Mouse (Mus musculus): ENCODE data around the gene Sqstm1. TPM values are rescaled to one million over a fixed set of nuclear protein-coding genes. Genes with fewer than 3 reads are reported as not detected.

Gene Sqstm1
- polyA plus RNA-seq, 1 experiment = 43.2 TPM

- Histone ChIP-seq H3K4me3 (ENCODE audit: control insufficient read depth, low read depth, low read length) (no peak overlapping the region), H3K27me3 (ENCODE audit: control insufficient read depth, insufficient read depth, low read length) (no peaks in the 10 kb centered on the region), H3K4me1 (ENCODE audit: control insufficient read depth, insufficient read depth, low read length) (peaks cover 2% of the 10 kb centered on the region; the same call in 1 of the 2 replicates), H3K36me3 (ENCODE audit: control insufficient read depth, insufficient read depth, low read length) (peaks cover 4% of the 10 kb centered on the region), H3K27ac (ENCODE audit: control insufficient read depth, insufficient read depth, low read depth, low read length) (no peak overlapping the region)
- no peak for TF ChIP-seq POLR2A (IDR thresholded peaks at IDR 0.05; ENCODE audit: control insufficient read depth, low read depth, low read length)
- TF ChIP-seq CTCF (IDR thresholded peaks at IDR 0.05; ENCODE audit: control insufficient read depth, insufficient read depth, insufficient replicate concordance, low read depth, low read length) = no peak
Measured at GRCm38 (mm10) chr11:50208039-50208438, 2.6 kb downstream of the Sqstm1 start.

DNA sequence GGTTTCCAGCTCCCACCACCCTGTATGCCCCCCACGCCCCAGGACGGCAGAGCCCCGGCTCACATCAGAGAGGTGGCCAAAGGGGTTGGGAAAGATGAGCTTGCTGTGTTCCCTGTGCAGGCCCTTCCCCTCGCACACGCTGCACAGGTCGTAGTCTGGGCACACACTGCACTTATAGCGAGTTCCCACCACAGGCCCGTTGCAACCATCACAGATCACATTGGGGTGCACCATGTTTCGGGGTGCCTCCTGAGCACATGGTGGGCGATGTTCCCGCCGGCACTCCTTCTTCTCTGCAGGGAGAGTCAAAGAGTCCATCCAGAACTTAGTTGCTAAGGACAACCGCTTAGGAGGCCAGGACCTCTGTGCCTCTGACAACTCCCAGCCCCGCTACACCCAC, 3.3 kb downstream of the Sqstm1 start:
- H3K27ac ChIP-seq (ENCODE audit: control insufficient read depth, insufficient read depth, low read depth, low read length) = no peak overlapping the region
- no peak for TF ChIP-seq CTCF (IDR thresholded peaks at IDR 0.05; ENCODE audit: control insufficient read depth, insufficient read depth, insufficient replicate concordance, low read depth, low read length)
- no peak for TF ChIP-seq POLR2A (IDR thresholded peaks at IDR 0.05; ENCODE audit: control insufficient read depth, low read depth, low read length)
- no peaks in the 10 kb centered on the region for H3K27me3 ChIP-seq (ENCODE audit: control insufficient read depth, insufficient read depth, low read length)
- H3K4me3 ChIP-seq (ENCODE audit: control insufficient read depth, low read depth, low read length) = no peak overlapping the region
- no peaks in the 10 kb centered on the region for H3K4me1 ChIP-seq (ENCODE audit: control insufficient read depth, insufficient read depth, low read length)
- H3K36me3 ChIP-seq (ENCODE audit: control insufficient read depth, insufficient read depth, low read length) = peaks cover 4% of the 10 kb centered on the region

GRCm38 (mm10) chr11:50206037-50206436, 4.6 kb downstream of the Sqstm1 start:
- no peak overlapping the region for H3K4me3 ChIP-seq (ENCODE audit: control insufficient read depth, low read depth, low read length)
- peaks cover 6% of the 10 kb centered on the region for H3K36me3 ChIP-seq (ENCODE audit: control insufficient read depth, insufficient read depth, low read length)
- TF ChIP-seq POLR2A (IDR thresholded peaks at IDR 0.05; ENCODE audit: control insufficient read depth, low read depth, low read length) (no peak), CTCF (IDR thresholded peaks at IDR 0.05; ENCODE audit: control insufficient read depth, insufficient read depth, insufficient replicate concordance, low read depth, low read length) (no peak)
- no peak overlapping the region for H3K27ac ChIP-seq (ENCODE audit: control insufficient read depth, insufficient read depth, low read depth, low read length)
- no peaks in the 10 kb centered on the region for H3K4me1 ChIP-seq (ENCODE audit: control insufficient read depth, insufficient read depth, low read length)
- no peaks in the 10 kb centered on the region for H3K27me3 ChIP-seq (ENCODE audit: control insufficient read depth, insufficient read depth, low read length)

DNA sequence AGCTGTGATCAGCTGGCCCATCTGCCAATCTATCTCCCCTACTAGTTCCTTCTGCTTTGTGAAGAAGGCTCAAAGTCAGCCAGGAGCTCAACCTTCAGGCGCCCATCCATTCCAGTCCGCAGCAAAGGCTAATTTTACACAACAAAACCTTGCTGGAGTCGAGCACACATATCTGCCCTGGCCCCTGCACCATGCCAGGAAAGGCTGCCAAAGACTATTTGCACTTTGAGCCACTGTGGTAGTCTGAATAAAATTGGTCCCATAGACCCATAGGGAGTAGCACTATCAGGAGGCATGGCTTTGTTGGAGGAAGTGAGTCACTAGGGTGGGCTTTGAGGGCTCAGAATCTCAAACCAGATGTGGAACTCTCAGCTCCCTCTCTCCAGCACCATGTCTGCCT, 5.2 kb downstream of the Sqstm1 start:
- no peak for TF ChIP-seq CTCF (IDR thresholded peaks at IDR 0.05; ENCODE audit: control insufficient read depth, insufficient read depth, insufficient replicate concordance, low read depth, low read length)
- no peak for TF ChIP-seq POLR2A (IDR thresholded peaks at IDR 0.05; ENCODE audit: control insufficient read depth, low read depth, low read length)
- H3K36me3 ChIP-seq (ENCODE audit: control insufficient read depth, insufficient read depth, low read length) = peaks cover 6% of the 10 kb centered on the region

GRCm38 (mm10) chr11:50203302-50203827, 7.3 kb downstream of the Sqstm1 start:
- TF ChIP-seq POLR2A (IDR thresholded peaks at IDR 0.05; ENCODE audit: control insufficient read depth, low read depth, low read length) = no peak
- TF ChIP-seq CTCF (IDR thresholded peaks at IDR 0.05; ENCODE audit: control insufficient read depth, insufficient read depth, insufficient replicate concordance, low read depth, low read length) = no peak
- no peaks in the 10 kb centered on the region for H3K4me1 ChIP-seq (ENCODE audit: control insufficient read depth, insufficient read depth, low read length)
- H3K36me3 ChIP-seq (ENCODE audit: control insufficient read depth, insufficient read depth, low read length) = peaks cover 6% of the 10 kb centered on the region
- H3K4me3 ChIP-seq (ENCODE audit: control insufficient read depth, low read depth, low read length) = no peak overlapping the region
- H3K27ac ChIP-seq (ENCODE audit: control insufficient read depth, insufficient read depth, low read depth, low read length) = no peak overlapping the region
- H3K27me3 ChIP-seq (ENCODE audit: control insufficient read depth, insufficient read depth, low read length) = no peaks in the 10 kb centered on the region

More for the DNA sequence above, 5.2 kb downstream of the Sqstm1 start:
- Histone ChIP-seq H3K4me3 (ENCODE audit: control insufficient read depth, low read depth, low read length) (no peak overlapping the region), H3K27me3 (ENCODE audit: control insufficient read depth, insufficient read depth, low read length) (no peaks in the 10 kb centered on the region), H3K4me1 (ENCODE audit: control insufficient read depth, insufficient read depth, low read length) (no peaks in the 10 kb centered on the region), H3K27ac (ENCODE audit: control insufficient read depth, insufficient read depth, low read depth, low read length) (no peak overlapping the region)

- Histone ChIP-seq H3K27ac (ENCODE audit: control insufficient read depth, insufficient read depth, low read depth, low read length) (no peak overlapping the region), H3K4me3 (ENCODE audit: control insufficient read depth, low read depth, low read length) (no peak overlapping the region), H3K27me3 (ENCODE audit: control insufficient read depth, insufficient read depth, low read length) (no peaks in the 10 kb centered on the region), H3K36me3 (ENCODE audit: control insufficient read depth, insufficient read depth, low read length) (peaks cover 6% of the 10 kb centered on the region), H3K4me1 (ENCODE audit: control insufficient read depth, insufficient read depth, low read length) (no peaks in the 10 kb centered on the region)
- TF ChIP-seq CTCF (IDR thresholded peaks at IDR 0.05; ENCODE audit: control insufficient read depth, insufficient read depth, insufficient replicate concordance, low read depth, low read length) = no peak
- TF ChIP-seq POLR2A (IDR thresholded peaks at IDR 0.05; ENCODE audit: control insufficient read depth, low read depth, low read length) = no peak
Measured at GRCm38 (mm10) chr11:50201590-50201989, 9.0 kb downstream of the Sqstm1 start.

DNA sequence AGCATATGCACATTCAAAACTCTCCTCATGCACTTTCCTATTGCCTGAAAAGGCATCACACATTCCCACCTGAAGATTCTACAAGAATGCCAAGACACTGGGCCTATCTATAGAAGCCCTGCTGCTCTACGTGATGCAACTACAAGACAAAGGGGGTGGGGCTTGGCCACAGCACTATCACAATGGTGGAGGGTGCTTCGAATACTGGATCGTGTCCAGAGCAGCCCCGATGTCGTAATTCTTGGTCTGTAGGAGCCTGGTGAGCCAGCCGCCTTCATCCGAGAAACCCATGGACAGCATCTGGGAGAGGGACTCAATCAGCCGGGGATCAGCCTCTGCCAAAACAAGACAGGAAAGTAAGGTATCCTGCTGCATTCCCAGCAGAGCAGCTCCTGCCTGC, 10.0 kb downstream of the Sqstm1 start:
- Histone ChIP-seq H3K4me1 (ENCODE audit: control insufficient read depth, insufficient read depth, low read length) (no peaks in the 10 kb centered on the region), H3K36me3 (ENCODE audit: control insufficient read depth, insufficient read depth, low read length) (peaks cover 2% of the 10 kb centered on the region), H3K27me3 (ENCODE audit: control insufficient read depth, insufficient read depth, low read length) (no peaks in the 10 kb centered on the region), H3K4me3 (ENCODE audit: control insufficient read depth, low read depth, low read length) (no peak overlapping the region), H3K27ac (ENCODE audit: control insufficient read depth, insufficient read depth, low read depth, low read length) (no peak overlapping the region)
- TF ChIP-seq POLR2A (IDR thresholded peaks at IDR 0.05; ENCODE audit: control insufficient read depth, low read depth, low read length) = no peak
- TF ChIP-seq CTCF (IDR thresholded peaks at IDR 0.05; ENCODE audit: control insufficient read depth, insufficient read depth, insufficient replicate concordance, low read depth, low read length) = no peak

Data from testis, adult 2 months (tissue).